Mouse (Mus musculus) layer of hippocampus, adult 18-20 months (tissue): ENCODE measurements at regions not wholly inside any gene's neighbourhood (a gene's known extent, or its start where the extent isn't known, plus 50 kb on each side); places are given as distances from the start of the nearest gene placed in this dataset.

Experiments
- DNase-seq, 2 experiments: peaks; one replicate each; pipeline ENCODE4 v3.0.0; 2022; ENCODE audit warnings: low spot score in 2 of 2

- peak; percentile 61 to 80 for DNase-seq
These were observed 52.8 kb upstream of the Gramd1a start for GRCm38 (mm10) chr7:31208237-31209054.

GRCm38 (mm10) chr7:31207563-31208236 lies 52.0 kb upstream of the Gramd1a start:
- no peak for DNase-seq
